Mouse (Mus musculus) liver, adult 2 months (tissue): ENCODE data around the gene Pla2g4f. TPM values are rescaled to one million over a fixed set of nuclear protein-coding genes. Genes with fewer than 3 reads are reported as not detected.

Experiments
- DNase-seq: peaks from one replicate; pipeline ENCODE4 v3.0.0-alpha.2; 2011; ENCODE audit warnings: low read depth, low spot score; ENCODE audit errors: extremely low read depth
- H3K27ac ChIP-seq: fragments of 200-500 bp; replicated peaks from 2 replicates; pipeline ENCODE4 v1.5.1; 2012; ENCODE audit warnings: low read depth, mild to moderate bottlenecking, control low read depth, inconsistent platforms, low read length; ENCODE audit not compliant: insufficient read depth
- H3K27me3 ChIP-seq: fragments of 200-500 bp; 2 replicates; pipeline ENCODE4 v1.6.1; 2012; ENCODE audit warnings: mild to moderate bottlenecking, moderate library complexity, low read length, inconsistent platforms; ENCODE audit not compliant: control insufficient read depth, insufficient read depth
- H3K36me3 ChIP-seq: fragments of 200-500 bp; 2 replicates; pipeline ENCODE4 v1.6.1; 2012; ENCODE audit warnings: low read length, inconsistent platforms; ENCODE audit not compliant: control insufficient read depth, insufficient read depth
- H3K4me1 ChIP-seq: fragments of 200-500 bp; 2 replicates; pipeline ENCODE4 v1.6.1; 2011; ENCODE audit warnings: low read length; ENCODE audit not compliant: control insufficient read depth, insufficient read depth
- H3K4me3 ChIP-seq: fragments of 200-500 bp; 2 replicates; pipeline ENCODE4 v1.5.1; 2011; ENCODE audit warnings: low read depth, mild to moderate bottlenecking, control low read depth, low read length, moderate library complexity; ENCODE audit not compliant: insufficient read depth
- H3K79me2 ChIP-seq: fragments of 200-500 bp; 2 replicates; pipeline ENCODE4 v1.6.1; 2012; ENCODE audit warnings: inconsistent platforms, mild to moderate bottlenecking, low read length, moderate library complexity; ENCODE audit not compliant: control insufficient read depth, insufficient read depth
- H3K9ac ChIP-seq: fragments of 200-500 bp; 2 replicates; pipeline ENCODE4 v1.6.1; 2012; ENCODE audit warnings: low read depth, mild to moderate bottlenecking, control low read depth, inconsistent platforms, low read length
- CTCF ChIP-seq: fragments of 200-500 bp; IDR thresholded peaks from 2 replicates; pipeline ENCODE4 v1.5.1; 2011; ENCODE audit warnings: low read depth, low read length, control low read depth
- POLR2A ChIP-seq: fragments of 200-500 bp; IDR thresholded peaks from 2 replicates; pipeline ENCODE4 v1.6.1; 2011; ENCODE audit warnings: low read length, control low read depth; ENCODE audit not compliant: insufficient read depth; ENCODE audit errors: extremely low read depth
- WGBS: fragments of 180-500 bp; shearing (Covaris S2); methylation state at CpG from one replicate; pipeline ENCODE4 v1.1.7; 2018; 5-methylcytosine and 5-hydroxymethylcytosine counted together
- polyA plus RNA-seq: library from polyadenylated mRNA; depleted of rRNA; stranded (reverse); fragments of >200 nt; gene quantifications from 2 replicates; pipeline ENCODE4 v1.2.3, GENCODE M21; 2012; rRNA removed
- total RNA-seq: library from RNA; depleted of rRNA; stranded (reverse); fragments of >200 nt; gene quantifications from 2 replicates; pipeline ENCODE4 v1.2.3, GENCODE M21; 2014; rRNA removed

Pla2g4f gene
- total and polyA plus RNA-seq, 2 experiments: 0.05 to 0.09 TPM

- H3K4me1 ChIP-seq: no peaks in the 10 kb centered on the region
- no peak overlapping the region for H3K27ac ChIP-seq
- H3K4me3 ChIP-seq: no peak overlapping the region
- H3K36me3 ChIP-seq: no peaks in the 10 kb centered on the region
- H3K9ac ChIP-seq: no peak overlapping the region
- no peaks in the 10 kb centered on the region for H3K79me2 ChIP-seq
- TF ChIP-seq POLR2A (no peak), CTCF (no peak)
- H3K27me3 ChIP-seq: no peaks in the 10 kb centered on the region
- no peak for DNase-seq
Measured at GRCm38 (mm10) chr2:120256259-120256658, 57.7 kb downstream of the Pla2g4f start.

GRCm38 (mm10) chr2:120252644-120253043, 61.3 kb downstream of the Pla2g4f start:
- Histone ChIP-seq H3K27me3 (no peaks in the 10 kb centered on the region), H3K4me3 (no peak overlapping the region), H3K36me3 (no peaks in the 10 kb centered on the region), H3K9ac (no peak overlapping the region), H3K79me2 (no peaks in the 10 kb centered on the region), H3K27ac (no peak overlapping the region), H3K4me1 (no peaks in the 10 kb centered on the region)
- DNase-seq: no peak
- TF ChIP-seq CTCF (no peak), POLR2A (no peak)
- WGBS: 89% methylated on average over 6 of the region's 6 CpGs

Other genes with a start within 250 kb of the Pla2g4f start
- gene Ehd4, start 159.6 kb downstream of the Pla2g4f start, total RNA-seq: 5.4 and 7.4 TPM in 2 replicates
- 2.7 and 2.9 TPM in 2 replicates for gene Ehd4, start 159.6 kb downstream of the Pla2g4f start, polyA plus RNA-seq
- not detected in 2 replicates for gene Pla2g4e, start 68.8 kb downstream of the Pla2g4f start, total RNA-seq
- not detected in 2 replicates for gene Pla2g4e, start 68.8 kb downstream of the Pla2g4f start, polyA plus RNA-seq
- gene Pla2g4d, start 25.0 kb downstream of the Pla2g4f start, total RNA-seq: not detected in 2 replicates
- not detected in 2 replicates for gene Pla2g4d, start 25.0 kb downstream of the Pla2g4f start, polyA plus RNA-seq
- gene Vps39, start 39.0 kb upstream of the Pla2g4f start, total RNA-seq: 14.2 and 18.0 TPM in 2 replicates
- 7.4 and 10.5 TPM in 2 replicates for gene Vps39, start 39.0 kb upstream of the Pla2g4f start, polyA plus RNA-seq
- 20.0 and 26.5 TPM in 2 replicates for gene Ganc, start 89.7 kb upstream of the Pla2g4f start, total RNA-seq
- 10.7 and 13.9 TPM in 2 replicates for gene Ganc, start 89.7 kb upstream of the Pla2g4f start, polyA plus RNA-seq
- gene Tmem87a, start 89.9 kb upstream of the Pla2g4f start, total RNA-seq: 14.0 and 15.7 TPM in 2 replicates
- gene Tmem87a, start 89.9 kb upstream of the Pla2g4f start, polyA plus RNA-seq: 2.1 and 4.3 TPM in 2 replicates
- gene Capn3, start 141.9 kb upstream of the Pla2g4f start, total RNA-seq: 2.2 and 2.5 TPM in 2 replicates
- 0.87 and 1.0 TPM in 2 replicates for gene Capn3, start 141.9 kb upstream of the Pla2g4f start, polyA plus RNA-seq
- 34.6 and 35.6 TPM in 2 replicates for gene Zfp106, start 249.7 kb upstream of the Pla2g4f start, total RNA-seq
- gene Zfp106, start 249.7 kb upstream of the Pla2g4f start, polyA plus RNA-seq: 29.6 and 30.1 TPM in 2 replicates